Mouse (Mus musculus) ES-E14 (cell line): ENCODE measurements around the gene Ctu2. TPM values are rescaled to one million over a fixed set of nuclear protein-coding genes. Genes with fewer than 3 reads are reported as not detected.

Experiments
- DNase-seq: peaks from one replicate; pipeline ENCODE4 v3.0.0-alpha.2; 2013; ENCODE audit warnings: low read depth, low spot score
- H3K27ac ChIP-seq: 2 replicates; pipeline ENCODE4 v1.5.1; 2012; ENCODE audit warnings: low read depth, mild to moderate bottlenecking, low read length, moderate library complexity, mixed read lengths; ENCODE audit not compliant: poor library complexity, insufficient read depth, severe bottlenecking
- H3K36me3 ChIP-seq: 2 replicates; pipeline ENCODE4 v1.6.1; 2012; ENCODE audit warnings: mild to moderate bottlenecking, low read length, moderate library complexity, mixed read lengths; ENCODE audit not compliant: control insufficient read depth, poor library complexity, insufficient read depth, severe bottlenecking
- H3K4me1 ChIP-seq, 2 experiments: fragments of 150-350 bp in 1 of 2; sonication (generic) in 1 of 2; 2 replicates each; pipeline ENCODE4 v1.6.1; 2012; ENCODE audit warnings: low read length in 2 of 2, mild to moderate bottlenecking in 1 of 2, mixed read lengths in 1 of 2; ENCODE audit not compliant: control insufficient read depth in 2 of 2, insufficient read depth in 2 of 2, poor library complexity in 1 of 2
- H3K4me3 ChIP-seq, 2 experiments: fragments of 150-350 bp in 1 of 2; sonication (generic) in 1 of 2; 2 replicates each; pipeline ENCODE4 v1.5.1; 2012; ENCODE audit warnings: low read length in 2 of 2, low read depth in 1 of 2, mild to moderate bottlenecking in 1 of 2, mixed read lengths in 1 of 2; ENCODE audit not compliant: insufficient read depth in 1 of 2, poor library complexity in 1 of 2, severe bottlenecking in 1 of 2
- H3K9ac ChIP-seq: 2 replicates; pipeline ENCODE4 v1.6.1; 2012; ENCODE audit warnings: low read depth, mild to moderate bottlenecking, low read length, mixed read lengths; ENCODE audit not compliant: poor library complexity, insufficient read depth, severe bottlenecking
- H3K9me3 ChIP-seq: fragments of 150-350 bp; sonication (generic); 2 replicates; pipeline ENCODE4 v1.6.1; 2012; ENCODE audit warnings: low read depth, mild to moderate bottlenecking, low read length; ENCODE audit not compliant: control insufficient read depth, insufficient read depth
- CHD2 ChIP-seq: IDR thresholded peaks from 2 replicates; pipeline ENCODE4 v1.6.1; 2014; ENCODE audit warnings: mild to moderate bottlenecking, low read depth, low read length, inconsistent platforms
- HCFC1 ChIP-seq: IDR thresholded peaks from 2 replicates; pipeline ENCODE4 v1.6.1; 2012; ENCODE audit warnings: low read length, inconsistent platforms, borderline replicate concordance; ENCODE audit not compliant: insufficient read depth
- MAFK ChIP-seq: IDR thresholded peaks from 2 replicates; pipeline ENCODE4 v1.6.1; 2014; ENCODE audit warnings: mild to moderate bottlenecking, low read depth, low read length, inconsistent platforms; ENCODE audit not compliant: insufficient read depth
- ZC3H11A ChIP-seq: IDR thresholded peaks from 2 replicates; pipeline ENCODE4 v1.6.1; 2012; ENCODE audit warnings: low read depth, mild to moderate bottlenecking, inconsistent platforms, low read length, borderline replicate concordance
- ZNF384 ChIP-seq: IDR thresholded peaks from 2 replicates; pipeline ENCODE4 v1.6.1; 2012; ENCODE audit warnings: low read depth, low read length, inconsistent platforms
- in situ Hi-C, 2 experiments: fragments of 600-800 bp; cut with MboI; formaldehyde crosslinking; loops; one replicate each; pipeline ENCODE4 v1.15.1; 2025; ENCODE audit warnings: low sequenced_read_pairs in 2 of 2, inconsistent platforms in 1 of 2; ENCODE audit not compliant: unreplicated experiment in 2 of 2
- total RNA-seq: library from RNA; depleted of rRNA; stranded (reverse); fragments of 300-350 nt; gene quantifications from 2 replicates; pipeline ENCODE4 v1.2.3, GENCODE M21; 2012

Gene Ctu2
- total RNA-seq, 1 experiment, result 79.8 TPM

- no peak overlapping the region for H3K9ac ChIP-seq
- H3K36me3 ChIP-seq, result peaks cover 4% of the 10 kb centered on the region; the same call in 1 of the 2 replicates
- no peak for DNase-seq
- in situ Hi-C loops, result no loop called here
- no peaks in the 10 kb centered on the region for H3K9me3 ChIP-seq
- H3K27ac ChIP-seq, result no peak overlapping the region
- H3K4me1 ChIP-seq, result no peaks in the 10 kb centered on the region; a peak in 1 of 4 replicates
- TF ChIP-seq CHD2 (no peak), HCFC1 (no peak), ZC3H11A (no peak), MAFK (no peak), ZNF384 (no peak)
- no peak overlapping the region for H3K4me3 ChIP-seq
Measured at GRCm38 (mm10) chr8:122452154-122452553, 23.8 kb upstream of the Ctu2 start.

DNA sequence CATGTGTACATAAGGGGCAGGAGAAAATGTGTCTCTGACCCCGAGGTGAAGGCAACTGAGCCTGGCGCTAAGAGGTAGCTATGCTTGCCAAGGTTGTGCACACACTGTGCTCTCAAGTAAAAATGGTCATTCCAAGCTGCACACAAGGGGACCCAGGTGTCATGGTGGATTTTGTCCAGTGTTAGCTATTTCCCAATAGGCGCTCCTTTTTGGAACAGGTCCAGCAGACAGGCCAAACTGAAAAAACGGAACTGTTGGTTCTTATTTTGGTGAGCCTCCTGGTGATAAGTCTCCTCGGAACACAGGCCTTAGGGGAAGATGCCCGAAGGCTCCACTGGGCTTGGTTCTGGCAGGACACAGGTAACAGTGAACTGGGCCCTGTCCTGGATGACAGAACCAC is 21.5 kb upstream of the Ctu2 start:
- Histone ChIP-seq H3K9ac (no peak overlapping the region), H3K4me1 (no peaks in the 10 kb centered on the region; a peak in 1 of 4 replicates), H3K36me3 (peaks cover 4% of the 10 kb centered on the region; the same call in 1 of the 2 replicates), H3K9me3 (no peaks in the 10 kb centered on the region), H3K27ac (no peak overlapping the region), H3K4me3 (no peak overlapping the region)
- in situ Hi-C loops, result no loop called here
- TF ChIP-seq MAFK (no peak), ZNF384 (no peak), ZC3H11A (no peak), CHD2 (no peak), HCFC1 (no peak)
- DNase-seq, result no peak

- no peak for DNase-seq
- in situ Hi-C loops, result no loop called here
- no peak overlapping the region for H3K9ac ChIP-seq
- H3K4me1 ChIP-seq, result peaks cover 0 to 16% of the 10 kb centered on the region in 2 experiments; a peak in 2 of 4 replicates
- no peak for TF ChIP-seq ZC3H11A
- TF ChIP-seq MAFK, result no peak
- TF ChIP-seq CHD2, result no peak
- no peak for TF ChIP-seq HCFC1
- H3K36me3 ChIP-seq, result peaks cover 4% of the 10 kb centered on the region; the same call in 1 of the 2 replicates
- H3K9me3 ChIP-seq, result no peaks in the 10 kb centered on the region
- H3K4me3 ChIP-seq, result no peak overlapping the region
- no peak overlapping the region for H3K27ac ChIP-seq
Measured at GRCm38 (mm10) chr8:122457171-122457570, 18.8 kb upstream of the Ctu2 start.

DNA sequence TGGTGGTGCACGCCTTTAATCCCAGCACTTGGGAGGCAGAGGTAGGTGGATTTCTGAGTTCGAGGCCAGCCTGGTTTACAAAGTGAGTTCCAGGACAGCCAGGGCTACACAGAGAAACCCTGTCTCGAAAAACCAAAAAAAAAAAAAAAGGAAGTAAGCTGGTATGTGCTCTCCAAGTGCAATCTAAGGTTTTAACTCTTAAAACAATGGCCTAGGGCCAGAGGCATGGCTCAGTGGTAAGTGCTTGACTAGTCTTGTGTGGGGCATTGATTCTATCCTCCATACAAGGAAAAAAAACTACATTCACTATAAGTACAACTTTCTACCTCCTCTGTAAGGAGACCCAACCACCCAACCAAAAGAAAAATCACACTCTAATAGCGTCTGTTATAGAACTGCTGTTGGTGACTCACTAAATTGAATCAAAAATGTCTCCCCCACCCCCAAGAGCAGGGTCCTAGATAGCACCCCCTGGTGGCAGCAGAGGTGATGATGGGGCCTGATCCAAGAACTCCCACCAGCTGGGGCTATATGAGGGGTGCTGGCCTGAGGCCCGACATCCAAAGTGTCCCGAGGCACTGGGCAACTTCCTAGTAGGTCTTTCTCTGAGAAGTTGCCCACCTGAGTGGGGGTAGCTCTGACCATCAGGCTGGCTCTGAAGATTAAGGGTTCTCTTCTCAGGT is 16.6 kb upstream of the Ctu2 start:
- Histone ChIP-seq H3K9ac (no peak overlapping the region), H3K4me1 (peaks cover 0 to 18% of the 10 kb centered on the region in 2 experiments; a peak in 2 of 4 replicates), H3K27ac (no peak overlapping the region), H3K4me3 (peak overlapping the region in 1 of 2 experiments; percentile 85; a peak in 1 of 4 replicates), H3K36me3 (peaks cover 4% of the 10 kb centered on the region; the same call in 1 of the 2 replicates), H3K9me3 (no peaks in the 10 kb centered on the region)
- TF ChIP-seq CHD2 (no peak), ZC3H11A (no peak), ZNF384 (no peak), HCFC1 (no peak), MAFK (no peak)
- DNase-seq, result no peak
- in situ Hi-C loops, result no loop called here
